Mouse (Mus musculus) cortical plate, adult 2 months (tissue): ENCODE measurements around the gene Adamts6.

Experiments
- CTCF ChIP-seq: fragments of 200-500 bp; IDR thresholded peaks from 2 replicates; pipeline ENCODE4 v1.5.1; 2011; ENCODE audit warnings: mild to moderate bottlenecking, control low read depth, low read length; ENCODE audit not compliant: insufficient read depth; ENCODE audit errors: extremely low read depth
- POLR2A ChIP-seq: fragments of 200-500 bp; IDR thresholded peaks from 2 replicates; pipeline ENCODE4 v1.6.1; 2011; ENCODE audit warnings: mild to moderate bottlenecking, low read length, control low read depth; ENCODE audit not compliant: insufficient read depth; ENCODE audit errors: extremely low read depth

GRCm38 (mm10) chr13:104507671-104508070 is 220.0 kb downstream of the Adamts6 start:
- TF ChIP-seq POLR2A, result no peak
- no peak for TF ChIP-seq CTCF
